Mouse (Mus musculus) T-helper 17 cell (primary cell): ENCODE results near the gene Pde10a.

Experiments
- in situ Hi-C, 2 experiments: fragments of 300-600 bp; cut with MboI, MseI; formaldehyde crosslinking; loops; 1 replicate in 1 of 2; 2 replicates in 1 of 2; pipeline ENCODE4 v1.15.1; 2025; ENCODE audit warnings: high pct_unique_total_duplicates in 2 of 2

Gene Pde10a

DNA sequence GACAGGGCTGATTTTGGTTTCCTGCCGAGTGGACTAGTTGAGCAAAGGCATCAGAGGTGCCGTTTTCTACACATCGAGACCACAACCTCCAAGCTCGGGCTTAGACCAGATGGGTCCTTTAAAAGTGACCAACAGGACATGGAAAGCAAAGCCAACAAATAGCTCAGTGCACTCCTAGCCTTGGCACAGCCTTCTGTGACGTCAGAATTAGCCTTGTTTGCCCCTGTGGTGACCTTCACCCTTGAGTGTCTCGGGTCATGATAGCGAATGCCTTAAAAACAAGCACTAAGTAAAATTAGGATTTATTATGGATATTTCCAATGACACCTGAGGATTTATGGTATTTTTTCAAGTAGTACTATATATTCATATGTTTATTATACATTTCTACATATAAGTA, 267.4 kb downstream of the Pde10a start:
- in situ Hi-C loops: loop anchor here in 1 of 2 experiments (5.0 kb wide), 1 partner anchor 50 kb away; no protein-coding TSS in a partner anchor

DNA sequence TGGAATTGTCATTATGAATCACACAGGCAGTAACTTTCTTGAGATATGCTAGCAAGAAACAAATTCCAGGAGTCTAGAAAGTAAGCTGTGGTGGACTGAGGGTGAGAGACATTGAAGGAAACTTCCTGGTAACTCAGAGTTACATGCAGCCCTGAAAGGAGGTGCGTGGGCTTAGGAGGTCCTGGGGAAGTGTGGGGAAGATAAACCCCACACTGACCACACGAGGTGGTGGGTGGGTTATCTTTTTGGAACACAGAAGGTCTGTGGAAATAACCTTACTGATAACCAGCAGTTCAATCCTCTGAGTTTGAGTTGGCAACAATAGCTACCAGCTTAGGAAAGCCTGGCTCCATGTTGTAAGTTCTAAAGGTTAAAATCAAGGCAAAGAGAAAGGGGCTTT, 272.5 kb downstream of the Pde10a start:
- in situ Hi-C loops: no loop called here

GRCm38 (mm10) chr17:8798531-8799295, 273.5 kb downstream of the Pde10a start:
- in situ Hi-C loops: no loop called here

GRCm38 (mm10) chr17:8799296-8799731, 274.1 kb downstream of the Pde10a start:
- in situ Hi-C loops: no loop called here

DNA sequence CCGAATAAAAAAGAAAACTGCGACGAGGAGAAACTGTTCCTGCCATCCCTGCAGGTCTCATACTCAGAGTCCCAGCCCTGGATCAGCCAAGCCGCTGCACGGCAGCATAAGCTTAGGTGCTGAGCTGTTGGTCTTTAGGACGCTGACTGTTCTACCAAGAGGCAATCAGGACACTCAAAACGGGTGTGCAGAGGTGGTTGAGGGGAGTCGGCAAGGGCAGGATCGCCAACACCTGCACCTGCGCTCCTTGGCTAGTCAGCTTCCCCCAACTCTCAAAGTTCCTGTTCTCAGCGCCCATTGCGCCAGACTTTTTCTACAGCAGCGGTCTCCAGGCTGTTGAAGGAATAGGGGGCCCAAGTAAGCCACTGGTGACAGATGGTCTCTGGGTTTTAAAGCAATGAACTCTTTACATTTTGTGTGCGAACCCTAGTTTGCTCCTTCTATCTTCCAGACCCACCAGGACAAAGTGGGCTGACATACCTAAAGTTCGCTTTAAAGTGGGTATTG, 274.8 kb downstream of the Pde10a start:
- in situ Hi-C loops: loop anchor here in 1 of 2 experiments (10.0 kb wide), 1 partner anchor 185 kb away; no protein-coding TSS in a partner anchor

- in situ Hi-C loops: loop anchor here in 1 of 2 experiments (10.0 kb wide), 1 partner anchor 186 kb away; no protein-coding TSS in a partner anchor
These were observed 275.4 kb downstream of the Pde10a start for GRCm38 (mm10) chr17:8800478-8801082.

DNA sequence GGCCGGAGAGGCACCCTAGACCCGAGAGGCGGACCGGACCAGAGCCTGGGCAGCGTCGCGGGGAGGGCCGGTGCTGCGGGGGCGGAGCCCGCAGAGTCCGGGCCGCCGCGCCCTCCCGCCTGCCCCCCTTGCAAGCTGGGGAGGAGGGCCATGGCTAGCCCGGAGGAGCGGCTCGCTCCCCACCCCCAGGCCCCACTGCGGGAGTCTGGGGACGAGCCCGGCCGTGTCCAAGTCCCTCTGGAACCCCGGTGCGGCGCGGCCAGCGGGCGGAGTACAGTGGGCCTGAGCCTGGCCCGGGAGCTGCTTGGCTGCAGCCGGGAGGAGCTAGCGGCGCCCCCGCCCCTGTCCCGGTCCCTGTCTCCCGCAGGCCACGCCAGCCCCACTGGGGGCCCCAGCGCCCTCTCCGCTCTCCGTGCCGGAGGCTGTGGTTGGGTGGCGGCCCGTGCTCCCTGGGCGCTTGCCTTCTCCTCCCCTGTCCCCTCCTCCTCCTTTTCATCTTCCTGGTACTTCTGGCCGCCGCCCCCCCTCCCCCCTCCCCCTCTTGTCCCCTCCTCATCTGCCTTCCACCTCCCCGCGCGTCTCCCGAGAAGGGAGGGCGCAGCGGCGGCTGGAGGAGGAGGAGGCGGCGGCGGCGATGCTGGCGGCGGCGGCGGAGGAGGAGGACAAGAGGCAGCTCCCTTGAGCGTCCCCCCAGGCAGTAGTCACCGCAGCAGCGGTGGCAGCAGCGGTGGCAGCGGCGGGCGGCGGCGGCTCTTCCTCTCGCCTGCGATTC, 276.1 kb downstream of the Pde10a start:
- in situ Hi-C loops: loop anchor here in 1 of 2 experiments (10.0 kb wide), 1 partner anchor 186 kb away; no protein-coding TSS in a partner anchor

DNA sequence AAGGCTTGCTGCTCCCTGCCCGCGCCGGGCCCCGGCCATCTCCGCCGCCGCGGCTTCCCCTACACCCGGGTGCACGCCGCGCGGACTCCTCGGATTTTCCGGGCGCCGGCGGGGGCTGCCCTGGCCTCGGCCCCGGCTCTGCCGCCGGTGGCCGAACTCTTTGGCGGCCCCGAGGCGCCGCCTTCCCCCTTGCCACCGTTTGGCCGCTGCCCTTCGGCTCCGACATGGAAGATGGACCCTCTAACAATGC, 276.6 kb downstream of the Pde10a start:
- in situ Hi-C loops: loop anchor here in 1 of 2 experiments (10.0 kb wide), 1 partner anchor 187 kb away; no protein-coding TSS in a partner anchor

DNA sequence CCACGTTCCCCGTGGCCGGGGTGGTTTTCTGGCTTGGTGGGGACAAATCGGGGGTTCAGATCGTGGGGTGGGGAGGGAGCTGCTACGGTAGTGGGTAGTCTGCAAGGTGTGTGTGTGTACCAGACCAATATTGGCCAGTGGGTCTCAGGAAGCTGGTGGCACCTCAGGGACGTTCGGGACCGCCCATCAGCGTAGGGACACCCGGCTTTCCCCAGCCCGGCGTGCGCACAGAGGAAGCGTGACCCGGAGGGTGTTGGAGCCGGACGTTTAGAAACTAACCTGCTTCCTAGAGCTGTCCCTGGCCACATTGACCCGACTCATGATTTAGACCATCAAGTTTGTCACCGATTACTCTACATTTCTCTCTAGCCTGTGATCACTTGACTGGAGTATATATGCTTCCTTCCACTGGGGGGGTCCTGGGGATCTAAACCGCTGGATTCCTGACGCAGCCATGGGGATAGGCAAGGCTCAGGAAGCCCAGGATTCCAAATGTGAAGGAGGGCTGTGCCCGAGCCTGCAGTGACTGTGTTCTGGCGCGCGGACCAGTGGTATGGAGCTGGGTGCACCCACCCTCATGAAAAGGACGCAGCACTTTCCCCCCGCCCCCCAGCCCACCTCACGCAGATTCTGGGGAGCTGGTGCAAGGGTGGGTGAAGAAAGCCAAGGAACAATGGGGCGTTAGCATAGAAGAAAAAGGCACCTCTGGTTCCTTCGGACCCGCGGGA, 277.2 kb downstream of the Pde10a start:
- in situ Hi-C loops: loop anchor here in 1 of 2 experiments (10.0 kb wide), 1 partner anchor 188 kb away; no protein-coding TSS in a partner anchor

GRCm38 (mm10) chr17:8802889-8803799, 278.0 kb downstream of the Pde10a start:
- in situ Hi-C loops: loop anchor here in 1 of 2 experiments (10.0 kb wide), 1 partner anchor 188 kb away; no protein-coding TSS in a partner anchor

DNA sequence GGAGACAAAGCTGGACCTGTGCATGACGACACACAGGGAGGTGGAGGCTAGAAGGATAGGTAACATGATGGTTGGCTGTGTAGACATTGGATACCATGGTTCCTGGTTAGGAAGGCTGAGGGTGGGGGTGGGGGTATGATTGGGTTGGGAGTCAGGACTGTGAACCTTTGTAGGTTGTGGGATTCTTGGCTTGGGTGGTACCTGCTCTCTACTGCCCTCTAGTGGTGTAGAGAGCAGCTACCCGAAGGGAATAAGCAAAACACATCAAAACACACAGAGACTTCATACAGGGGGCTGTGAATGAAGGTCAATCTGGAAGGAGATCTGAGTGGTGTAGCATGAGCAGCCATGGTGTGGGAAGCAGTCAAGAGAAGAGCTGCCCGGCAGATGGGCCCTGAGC, 282.2 kb downstream of the Pde10a start:
- in situ Hi-C loops: loop anchor here in 1 of 2 experiments (10.0 kb wide), 1 partner anchor 193 kb away; no protein-coding TSS in a partner anchor

GRCm38 (mm10) chr17:8809771-8810170, 284.6 kb downstream of the Pde10a start:
- in situ Hi-C loops: loop anchor here in 1 of 2 experiments (10.0 kb wide), 1 partner anchor 195 kb away; no protein-coding TSS in a partner anchor

- in situ Hi-C loops: no loop called here
These were observed 285.0 kb downstream of the Pde10a start for GRCm38 (mm10) chr17:8810201-8810600.

DNA sequence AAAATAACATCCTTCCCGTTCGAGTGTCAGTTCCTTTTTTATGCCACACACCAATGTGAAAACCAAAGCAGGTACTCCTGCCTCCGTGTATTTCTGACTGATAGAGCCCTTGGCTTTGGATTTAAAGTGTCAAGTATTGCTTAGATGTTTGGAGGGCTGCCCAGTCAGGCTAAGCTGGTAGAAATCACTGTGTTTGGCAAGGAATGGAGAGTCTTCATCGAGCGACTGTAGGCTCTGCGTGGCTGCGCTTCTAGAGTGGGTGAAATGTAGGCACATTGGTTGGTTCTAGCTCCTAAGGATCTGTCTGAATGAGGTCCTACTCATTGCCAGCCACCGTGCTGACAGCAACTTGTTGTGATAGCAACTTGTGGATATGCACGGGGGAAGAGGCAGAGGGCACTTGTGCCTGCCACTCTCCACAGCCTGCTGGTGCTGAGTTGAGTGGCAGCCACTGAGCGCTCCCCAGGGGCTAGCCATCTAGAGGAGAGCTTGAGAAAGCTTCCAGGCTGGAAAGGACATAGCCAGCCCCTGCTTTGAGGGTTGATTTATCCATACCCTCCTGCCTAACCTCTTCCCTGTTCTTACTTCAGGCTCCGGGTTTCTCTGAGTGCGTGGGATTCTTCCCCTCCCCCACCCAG, 287.2 kb downstream of the Pde10a start:
- in situ Hi-C loops: no loop called here

DNA sequence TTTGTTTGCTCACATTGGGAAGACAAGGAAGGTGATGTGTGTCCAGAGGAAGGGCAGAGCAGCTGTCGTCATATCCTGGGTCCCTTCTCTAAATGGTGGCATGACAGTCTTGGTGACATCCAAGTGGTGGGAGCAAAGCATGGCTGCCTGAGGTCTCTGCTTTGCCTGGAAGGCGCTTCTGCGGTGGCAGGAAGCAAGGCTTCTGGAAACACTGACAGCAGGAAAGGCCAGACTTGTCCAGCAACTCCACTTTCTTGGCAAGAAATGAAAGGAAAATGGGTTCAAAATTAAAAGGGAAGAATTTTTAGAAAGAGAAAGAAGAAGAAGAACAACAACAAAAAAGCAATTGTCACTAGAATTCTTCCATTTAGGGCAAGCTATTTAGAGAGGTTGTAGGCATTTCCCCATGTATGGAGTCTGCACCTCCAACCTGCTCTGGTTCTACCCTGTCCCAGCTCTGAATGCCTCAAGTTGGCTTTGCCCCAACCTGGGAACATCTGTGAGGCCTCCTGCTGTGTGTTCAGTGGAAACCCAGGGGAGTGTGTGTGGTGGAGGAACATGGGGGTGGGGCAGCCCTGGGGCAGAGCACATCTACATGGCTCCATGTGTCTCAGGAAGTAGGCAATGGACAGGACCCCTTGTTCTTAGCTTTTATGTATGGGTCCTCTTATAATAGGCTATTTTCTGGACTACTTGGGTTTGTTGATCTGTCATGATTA, 288.8 kb downstream of the Pde10a start:
- in situ Hi-C loops: no loop called here

DNA sequence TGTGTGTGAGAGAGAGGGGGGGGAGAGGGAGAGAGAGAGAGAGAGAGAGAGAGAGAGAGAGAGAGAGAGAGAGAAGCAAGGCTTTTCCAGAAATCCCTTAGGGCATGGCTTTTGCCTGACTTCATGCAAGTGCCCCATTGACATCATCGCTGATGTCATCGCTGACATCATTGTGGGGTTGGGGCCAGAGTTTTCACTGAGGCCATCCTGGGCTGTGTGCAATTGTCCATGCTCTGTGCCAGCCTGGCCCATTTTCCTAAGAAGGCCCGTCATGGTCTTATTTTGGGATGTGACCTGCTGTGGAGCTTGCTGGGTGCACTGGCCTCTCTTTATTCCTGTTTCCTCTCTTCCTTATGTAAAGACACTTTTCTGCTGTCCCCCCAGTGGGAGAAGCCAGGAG, 290.2 kb downstream of the Pde10a start:
- in situ Hi-C loops: no loop called here

GRCm38 (mm10) chr17:8815864-8816263, 290.7 kb downstream of the Pde10a start:
- in situ Hi-C loops: no loop called here

- in situ Hi-C loops: no loop called here
These were observed 293.5 kb downstream of the Pde10a start for GRCm38 (mm10) chr17:8818675-8819074.

DNA sequence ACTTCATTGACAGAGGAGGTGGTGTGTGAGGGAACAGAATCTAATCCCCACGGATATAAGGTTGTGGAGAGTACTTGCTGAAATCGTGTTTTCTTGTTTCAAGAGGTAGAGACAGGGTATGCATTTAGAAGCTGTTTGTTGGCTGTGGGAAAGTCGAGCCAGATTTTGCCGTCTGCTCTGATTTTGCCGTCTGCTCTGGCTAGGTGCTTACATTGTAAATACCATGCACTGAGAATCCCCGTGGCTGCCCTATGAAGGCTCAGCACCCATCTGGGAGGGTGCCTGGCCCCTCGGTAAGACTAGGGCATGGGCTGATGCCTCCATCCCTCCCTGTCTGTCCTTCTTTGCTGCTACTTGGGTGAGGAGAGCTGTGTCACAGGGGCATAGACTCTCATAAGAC, 298.4 kb downstream of the Pde10a start:
- in situ Hi-C loops: no loop called here
